In the genomic region with DNA sequence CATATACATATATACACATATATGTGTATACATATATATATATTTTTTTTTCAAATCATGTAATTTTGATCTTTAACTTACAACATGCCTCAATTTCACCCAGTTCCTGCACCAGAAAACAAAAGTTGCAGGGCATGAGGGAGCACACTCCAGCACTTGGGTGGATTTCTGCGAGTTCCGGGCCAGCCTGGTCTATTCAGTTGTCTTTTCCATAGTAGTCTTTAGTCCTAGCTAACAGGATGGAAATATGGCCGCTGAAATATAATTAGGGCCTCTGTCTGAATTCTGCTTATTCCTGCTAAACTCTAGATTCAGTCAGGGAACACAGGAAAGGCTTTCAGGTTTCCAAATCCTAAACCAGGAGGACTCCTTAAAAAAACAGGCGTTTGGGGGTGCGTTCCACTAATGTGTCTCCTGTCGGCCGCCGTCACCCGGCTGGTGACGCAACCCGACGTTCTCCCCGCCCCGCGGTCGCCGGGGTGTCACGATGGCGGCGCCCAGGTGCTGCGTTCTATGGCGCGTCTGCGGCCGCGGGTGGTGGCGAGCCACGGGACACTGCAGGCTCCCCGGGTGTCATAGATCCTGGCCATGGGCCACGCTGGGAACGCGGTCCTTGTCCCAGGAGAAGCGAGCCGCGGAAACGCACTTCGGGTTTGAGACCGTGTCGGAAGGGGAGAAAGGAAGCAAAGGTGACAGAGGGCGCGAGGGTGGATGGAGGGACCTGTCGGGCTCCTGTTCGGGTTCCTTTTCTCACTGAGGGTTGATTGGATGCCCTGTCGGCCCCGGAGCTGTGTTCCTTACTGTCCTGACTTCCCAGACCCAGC, we compare ENCODE assay signal across 7 mouse cellular contexts. TPM values are rescaled to one million over a fixed set of nuclear protein-coding genes. Genes with fewer than 3 reads are reported as not detected.
DNase-seq lines count a peak whose midpoint lies in the region; ATAC-seq and TF ChIP-seq lines count a peak whose summit lies in the region.

Gene Coq5 (plus strand): TSS at position 441 of the 824 bp plus-strand sequence.

- no peak for TF ChIP-seq CTCF in intestine, postnatal 0 days (IDR thresholded peaks at IDR 0.05; ENCODE audit: low read depth)

- H3K9me3 ChIP-seq in embryonic facial prominence, embryonic 10.5 days: no peaks in the 10 kb centered on the region
- H3K9me3 ChIP-seq in intestine, postnatal 0 days (ENCODE audit: control insufficient read depth): no peaks in the 10 kb centered on the region
- H3K9me3 ChIP-seq in midbrain, embryonic 10.5 days (replicated peaks): no peaks in the 10 kb centered on the region

- DNase-seq in adrenal gland, adult 8-10 months: peak; percentile 80
- peak; percentile 86 for DNase-seq in embryonic facial prominence, embryonic 10.5 days (ENCODE audit: low spot score)
- DNase-seq in gonadal fat pad, adult 2 months (ENCODE audit: low read depth): no peak
- peak; percentile 90 to 91 for DNase-seq in left cerebral cortex, postnatal 36 days (ENCODE audit: low spot score in 2 of 2)
- peak; percentile 81 for DNase-seq in midbrain, embryonic 10.5 days (ENCODE audit: low spot score)
- DNase-seq in skeletal muscle tissue, adult 2 months (ENCODE audit: low read depth, low spot score): peak; percentile 71

- peaks cover 18% of the 10 kb centered on the region for H3K36me3 ChIP-seq in embryonic facial prominence, embryonic 10.5 days (replicated peaks)
- H3K36me3 ChIP-seq in intestine, postnatal 0 days (ENCODE audit: control insufficient read depth, insufficient read depth): peaks cover 11% of the 10 kb centered on the region
- peaks cover 15% of the 10 kb centered on the region for H3K36me3 ChIP-seq in midbrain, embryonic 10.5 days

- H3K27ac ChIP-seq in embryonic facial prominence, embryonic 10.5 days (replicated peaks): peak within 1 kb of the TSS; percentile 85
- peak within 1 kb of the TSS; percentile 68 for H3K27ac ChIP-seq in intestine, postnatal 0 days (ENCODE audit: low read depth, low read length)
- peak within 1 kb of the TSS; percentile 87 for H3K27ac ChIP-seq in midbrain, embryonic 10.5 days (replicated peaks)

- WGBS in embryonic facial prominence, embryonic 10.5 days: 3% methylated on average over 45 of the region's 45 CpGs
- 3% methylated on average over 43 of the region's 45 CpGs for WGBS in intestine, postnatal 0 days
- WGBS in midbrain, embryonic 10.5 days: 3% methylated on average over 45 of the region's 45 CpGs

- intact Hi-C loops in left cerebral cortex, postnatal 36 days (cut with DNase I): no loop called here

- H3K4me3 ChIP-seq in embryonic facial prominence, embryonic 10.5 days: peak within 1 kb of the TSS; percentile 87
- peak within 1 kb of the TSS; percentile 97 for H3K4me3 ChIP-seq in intestine, postnatal 0 days (ENCODE audit: low read depth, low read length)
- peak within 1 kb of the TSS; percentile 97 for H3K4me3 ChIP-seq in midbrain, embryonic 10.5 days

- H3K4me2 ChIP-seq in intestine, postnatal 0 days (replicated peaks; ENCODE audit: low read depth): peak within 1 kb of the TSS; percentile 90

- peak; percentile 67 for ATAC-seq in intestine, postnatal 0 days

- peak within 1 kb of the TSS; percentile 82 for H3K9ac ChIP-seq in intestine, postnatal 0 days (ENCODE audit: low read depth, low read length)

- peaks cover 7% of the 10 kb centered on the region for H3K4me1 ChIP-seq in embryonic facial prominence, embryonic 10.5 days
- H3K4me1 ChIP-seq in intestine, postnatal 0 days (replicated peaks; ENCODE audit: control insufficient read depth, insufficient read depth, low read length): no peaks in the 10 kb centered on the region
- peaks cover 13% of the 10 kb centered on the region for H3K4me1 ChIP-seq in midbrain, embryonic 10.5 days

- H3K27me3 ChIP-seq in embryonic facial prominence, embryonic 10.5 days (replicated peaks; ENCODE audit: low read depth, poor library complexity, severe bottlenecking): no peaks in the 10 kb centered on the region
- no peaks in the 10 kb centered on the region for H3K27me3 ChIP-seq in intestine, postnatal 0 days (replicated peaks; ENCODE audit: control insufficient read depth, insufficient read depth, low read length)
- no peaks in the 10 kb centered on the region for H3K27me3 ChIP-seq in midbrain, embryonic 10.5 days (ENCODE audit: low read depth, poor library complexity, severe bottlenecking)

RNA-seq across cellular contexts. Expression of gene Coq5, which starts in this region (rescaled TPM):
- total RNA-seq in adrenal gland, adult 8-10 months (2022): 10 to 100 TPM; 50.3 to 63.7 (median 60.1) TPM
- polyA plus RNA-seq in embryonic facial prominence, embryonic 10.5 days (2016; fragmentation: Nextera tagmentation; extraction: Ambion mirVana): 52.2 and 55.9 TPM in 2 replicates
- 15.4 and 15.5 TPM in 2 replicates for polyA plus RNA-seq in gonadal fat pad, adult 2 months (2012; rRNA removed)
- polyA plus RNA-seq in intestine, postnatal 0 days (2015; fragmentation: Nextera tagmentation; extraction: Ambion mirVana): 31.3 and 32.4 TPM in 2 replicates
- 10 to 100 TPM; 38.1 to 40.1 TPM for total RNA-seq in left cerebral cortex, postnatal 36 days (2021)
- polyA plus RNA-seq in midbrain, embryonic 10.5 days (2016; fragmentation: Nextera tagmentation; extraction: Ambion mirVana): 57.3 and 61.1 TPM in 2 replicates
